Mouse (Mus musculus) stomach, postnatal 0 days (tissue): Measurements from ENCODE around the gene Pdf.

Source experiments
- CTCF ChIP-seq: IDR thresholded peaks from 2 replicates; pipeline ENCODE4 v1.5.1; 2016; ENCODE audit warnings: antibody characterized with exemption, low read depth, mild to moderate bottlenecking, moderate library complexity
- EP300 ChIP-seq: optimal IDR thresholded peaks from 2 replicates; pipeline ENCODE3; 2016; ENCODE audit warnings: antibody characterized with exemption

DNA sequence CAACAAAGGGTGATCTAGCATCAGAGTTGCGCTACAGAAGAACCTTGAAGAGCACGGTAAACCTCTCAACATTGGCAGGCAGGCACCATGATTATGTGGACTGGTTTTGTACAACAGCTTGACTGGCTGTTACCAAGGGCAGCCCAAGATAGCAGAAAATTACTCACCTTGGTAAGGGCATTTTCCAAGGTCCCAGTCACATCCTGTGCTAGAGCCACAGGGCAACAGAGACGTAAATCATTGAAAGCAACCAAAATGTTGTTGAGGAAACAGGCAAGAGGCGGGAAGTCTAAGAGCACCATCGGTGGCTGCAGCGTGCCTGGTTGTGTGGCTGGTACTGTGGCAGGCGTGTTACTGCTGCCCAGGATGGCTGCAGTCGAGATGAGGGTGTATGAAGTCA, 3.6 kb upstream of the Pdf start:
- TF ChIP-seq EP300 (no peak), CTCF (no peak)
